Mouse (Mus musculus): ENCODE measurements around the gene Chn1. TPM values are rescaled to one million over a fixed set of nuclear protein-coding genes. Genes with fewer than 3 reads are reported as not detected.

The Chn1 gene
- polyA plus RNA-seq, 1 experiment from 2014 or later, result 110 TPM

DNA sequence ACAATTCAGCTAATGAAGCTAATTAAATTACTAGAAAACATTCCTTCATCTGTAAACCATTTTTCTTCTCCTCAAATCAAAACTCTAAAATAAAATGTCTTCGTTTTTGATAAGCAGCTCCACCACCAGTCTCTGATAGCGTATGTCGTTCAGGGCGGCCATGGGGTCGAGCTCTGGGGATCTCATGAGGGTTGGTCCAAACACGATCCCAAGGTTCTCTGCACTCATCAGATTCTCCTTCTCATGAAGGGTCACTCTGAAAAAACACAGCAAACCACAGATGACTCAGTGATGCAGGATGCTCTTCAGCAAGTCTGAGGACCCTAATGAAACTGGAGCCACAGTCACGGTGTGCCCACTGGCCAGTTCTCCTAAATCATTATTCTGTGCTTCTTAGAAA is 162.2 kb downstream of the Chn1 start:
- H3K4me1 ChIP-seq, result no peaks in the 10 kb centered on the region
- H3K9me3 ChIP-seq, result no peaks in the 10 kb centered on the region
- H3K27ac ChIP-seq, result no peak overlapping the region
- WGBS, result 93% methylated on average over 7 of the region's 7 CpGs
- H3K36me3 ChIP-seq, result peaks cover 43% of the 10 kb centered on the region
- H3K4me3 ChIP-seq, result no peak overlapping the region
- no peaks in the 10 kb centered on the region for H3K27me3 ChIP-seq (replicated peaks)
- H3K9ac ChIP-seq, result no peak overlapping the region
- ATAC-seq (ENCODE audit: low FRiP score, low read depth), result no peak
- no peak overlapping the region for H3K4me2 ChIP-seq (replicated peaks)

DNA sequence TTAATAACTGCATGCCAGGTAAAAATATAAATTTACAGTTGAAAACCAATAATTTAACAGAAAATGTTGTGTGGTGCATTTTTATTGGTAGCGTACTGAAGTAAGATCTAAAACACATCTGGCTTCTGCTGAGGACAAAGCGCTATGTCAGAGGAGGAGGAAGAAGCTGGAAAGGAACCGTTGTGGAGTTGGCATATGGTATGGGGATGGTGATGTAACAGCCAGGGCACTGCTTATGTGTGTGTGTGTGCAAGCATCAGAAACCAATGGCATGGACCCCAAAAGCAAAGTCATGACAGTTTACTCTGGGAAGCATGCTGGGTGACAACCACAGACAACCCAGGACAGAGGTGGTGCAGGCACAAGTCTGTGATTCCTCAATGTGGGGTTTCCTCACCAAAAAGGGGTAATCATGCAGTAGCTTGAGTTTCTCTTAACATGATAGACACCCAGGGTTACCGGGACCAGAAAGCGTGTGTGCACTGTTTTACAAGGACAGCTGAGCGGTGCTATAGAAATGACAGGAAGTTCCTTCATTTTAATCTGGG is 162.7 kb downstream of the Chn1 start:
- ATAC-seq (ENCODE audit: low FRiP score, low read depth), result no peak
- no peaks in the 10 kb centered on the region for H3K4me1 ChIP-seq
- no peak overlapping the region for H3K4me2 ChIP-seq (replicated peaks)
- no peak overlapping the region for H3K27ac ChIP-seq
- 95% methylated on average over 6 of the region's 6 CpGs for WGBS
- no peaks in the 10 kb centered on the region for H3K9me3 ChIP-seq
- no peaks in the 10 kb centered on the region for H3K27me3 ChIP-seq (replicated peaks)
- H3K36me3 ChIP-seq, result peaks cover 39% of the 10 kb centered on the region
- no peak overlapping the region for H3K9ac ChIP-seq
- no peak overlapping the region for H3K4me3 ChIP-seq

DNA sequence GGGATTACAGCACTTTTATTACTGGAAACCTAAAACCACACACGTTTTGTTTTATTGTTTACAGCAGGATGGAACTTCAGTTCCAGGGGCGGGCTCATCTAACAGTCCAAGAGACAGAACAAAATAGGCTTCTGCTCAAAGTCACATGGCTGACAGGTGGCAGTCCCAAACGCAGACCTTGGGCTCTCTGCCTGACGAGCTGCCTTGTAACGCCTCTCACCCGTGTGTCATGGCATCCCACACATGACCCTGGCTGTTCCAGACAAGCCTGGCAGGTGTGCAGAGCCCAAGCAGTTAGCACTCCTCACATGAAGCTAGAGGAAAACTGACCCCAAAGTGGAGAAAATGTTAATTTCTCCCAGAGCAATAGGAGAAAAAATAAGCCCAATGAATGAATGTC is 163.3 kb downstream of the Chn1 start:
- H3K9me3 ChIP-seq, result no peaks in the 10 kb centered on the region
- no peak overlapping the region for H3K4me2 ChIP-seq (replicated peaks)
- no peaks in the 10 kb centered on the region for H3K27me3 ChIP-seq (replicated peaks)
- ATAC-seq (ENCODE audit: low FRiP score, low read depth), result no peak
- 76% methylated on average over 6 of the region's 6 CpGs for WGBS
- no peak overlapping the region for H3K4me3 ChIP-seq
- no peak overlapping the region for H3K27ac ChIP-seq
- H3K4me1 ChIP-seq, result no peaks in the 10 kb centered on the region
- H3K9ac ChIP-seq, result no peak overlapping the region
- peaks cover 36% of the 10 kb centered on the region for H3K36me3 ChIP-seq

DNA sequence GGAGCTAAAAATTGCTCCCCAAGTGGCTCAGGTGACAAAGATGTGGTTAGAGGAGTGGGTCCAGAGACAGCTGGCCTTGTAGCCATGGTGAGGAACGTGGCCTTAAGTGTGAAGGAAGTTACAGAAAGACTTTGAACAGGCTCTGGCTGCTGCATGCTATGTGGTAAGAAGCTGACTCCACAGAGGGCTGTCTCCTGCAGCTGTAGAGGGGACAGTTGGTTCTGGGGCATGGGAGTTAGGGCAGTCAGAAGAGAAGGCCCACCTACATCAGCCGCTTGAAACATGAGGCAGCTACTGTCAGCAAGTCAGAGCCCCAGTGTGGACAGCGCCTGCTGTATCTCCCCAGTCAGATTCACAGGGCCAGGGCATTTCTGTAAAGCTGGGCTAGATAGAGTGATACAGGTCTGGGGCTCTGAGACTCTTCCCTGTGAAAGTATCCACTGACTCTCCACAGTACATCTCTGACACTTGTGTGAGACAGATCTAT is 165.4 kb downstream of the Chn1 start:
- no peak overlapping the region for H3K4me3 ChIP-seq
- no peak for ATAC-seq (ENCODE audit: low FRiP score, low read depth)
- 80% methylated on average over 3 of the region's 3 CpGs for WGBS
- H3K4me1 ChIP-seq, result peaks cover 5% of the 10 kb centered on the region
- H3K9me3 ChIP-seq, result no peaks in the 10 kb centered on the region
- no peak overlapping the region for H3K9ac ChIP-seq
- H3K27me3 ChIP-seq (replicated peaks), result no peaks in the 10 kb centered on the region
- H3K4me2 ChIP-seq (replicated peaks), result no peak overlapping the region
- no peak overlapping the region for H3K27ac ChIP-seq
- H3K36me3 ChIP-seq, result peaks cover 29% of the 10 kb centered on the region

DNA sequence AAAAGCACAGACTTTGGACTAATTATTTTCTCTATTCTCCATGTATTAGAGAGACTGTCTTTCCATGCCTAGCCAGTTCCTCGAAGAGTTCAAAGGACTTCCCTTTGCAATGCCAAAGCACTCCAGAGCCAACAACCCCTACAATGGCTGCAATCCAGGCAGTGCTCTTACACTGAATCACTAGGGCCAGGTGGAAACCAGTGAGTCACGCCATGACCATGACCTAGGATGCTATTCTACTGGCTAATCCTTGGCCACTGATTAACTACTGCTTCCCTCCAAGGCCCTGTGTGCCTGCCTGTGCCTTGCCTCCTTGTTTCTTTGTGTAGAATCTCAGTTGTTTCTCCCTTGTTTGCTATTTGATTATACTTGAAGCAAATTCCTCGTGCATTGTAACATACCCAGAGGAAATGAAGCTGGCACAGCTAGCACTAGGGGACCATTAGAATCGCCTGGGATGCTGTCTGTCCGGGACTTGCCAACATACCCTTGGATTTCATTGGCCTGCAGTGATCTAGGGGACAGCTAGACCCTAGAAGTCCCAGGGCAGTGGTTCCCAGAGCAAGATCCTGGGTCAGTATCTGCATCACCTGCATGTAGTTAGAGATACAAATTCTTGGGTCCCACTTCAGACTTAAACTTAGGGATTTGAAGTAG is 166.0 kb downstream of the Chn1 start:
- WGBS, result 85% methylated on average over 5 of the region's 5 CpGs
- Histone ChIP-seq H3K4me1 (peaks cover 5% of the 10 kb centered on the region), H3K27me3 (replicated peaks) (no peaks in the 10 kb centered on the region), H3K4me3 (no peak overlapping the region), H3K9ac (no peak overlapping the region), H3K27ac (no peak overlapping the region), H3K4me2 (replicated peaks) (no peak overlapping the region), H3K9me3 (no peaks in the 10 kb centered on the region), H3K36me3 (peaks cover 23% of the 10 kb centered on the region)
- no peak for ATAC-seq (ENCODE audit: low FRiP score, low read depth)

DNA sequence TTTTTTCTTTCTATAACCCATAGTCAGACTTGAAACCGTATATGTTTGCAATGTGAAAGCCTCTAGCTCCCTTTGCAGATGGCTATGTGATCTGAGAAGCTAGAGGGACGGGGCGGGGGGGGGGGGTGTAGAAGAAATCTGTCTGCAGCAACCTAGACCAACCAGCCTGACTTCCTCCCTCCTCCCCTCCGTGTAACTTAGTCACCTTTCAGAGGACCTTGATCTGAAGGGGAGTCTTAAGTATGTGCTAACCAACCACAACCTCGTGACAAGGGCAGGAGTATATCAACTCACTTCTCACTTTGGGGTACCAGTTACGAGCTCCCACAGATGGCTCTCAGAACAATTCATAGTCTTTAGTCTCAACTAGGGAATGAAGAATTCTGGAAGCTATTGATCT is 166.8 kb downstream of the Chn1 start:
- H3K4me3 ChIP-seq, result no peak overlapping the region
- no peak overlapping the region for H3K9ac ChIP-seq
- H3K27me3 ChIP-seq (replicated peaks), result no peaks in the 10 kb centered on the region
- no peak for ATAC-seq (ENCODE audit: low FRiP score, low read depth)
- H3K4me2 ChIP-seq (replicated peaks), result no peak overlapping the region
- peaks cover 5% of the 10 kb centered on the region for H3K4me1 ChIP-seq
- 76% methylated on average over 6 of the region's 6 CpGs for WGBS
- H3K36me3 ChIP-seq, result peaks cover 20% of the 10 kb centered on the region
- H3K27ac ChIP-seq, result no peak overlapping the region
- no peaks in the 10 kb centered on the region for H3K9me3 ChIP-seq

DNA sequence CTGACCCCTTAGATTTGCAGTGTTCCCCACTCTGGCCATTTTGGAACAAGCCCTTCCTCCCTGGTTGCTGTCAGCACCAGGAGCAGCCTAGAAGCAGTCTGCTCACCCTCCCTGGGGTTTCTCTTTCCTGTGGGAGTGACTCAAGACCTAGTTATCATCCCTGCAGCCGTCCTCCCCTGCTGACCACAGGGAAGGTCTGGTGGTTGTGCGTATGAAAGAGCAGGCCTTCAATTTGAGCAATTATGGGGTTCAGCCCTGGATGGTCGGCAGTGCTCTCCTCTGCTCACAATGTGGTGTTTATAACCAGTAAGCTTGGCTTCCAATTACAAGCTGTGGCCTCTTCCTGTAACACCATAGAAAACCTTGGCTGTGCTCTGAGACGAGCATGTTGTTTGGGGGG is 167.5 kb downstream of the Chn1 start:
- H3K4me2 ChIP-seq (replicated peaks), result no peak overlapping the region
- ATAC-seq (ENCODE audit: low FRiP score, low read depth), result no peak
- 18% methylated on average over 4 of the region's 4 CpGs for WGBS
- peaks cover 5% of the 10 kb centered on the region for H3K4me1 ChIP-seq
- H3K9me3 ChIP-seq, result no peaks in the 10 kb centered on the region
- H3K27me3 ChIP-seq (replicated peaks), result no peaks in the 10 kb centered on the region
- no peak overlapping the region for H3K4me3 ChIP-seq
- H3K36me3 ChIP-seq, result peaks cover 14% of the 10 kb centered on the region
- no peak overlapping the region for H3K9ac ChIP-seq
- no peak overlapping the region for H3K27ac ChIP-seq

DNA sequence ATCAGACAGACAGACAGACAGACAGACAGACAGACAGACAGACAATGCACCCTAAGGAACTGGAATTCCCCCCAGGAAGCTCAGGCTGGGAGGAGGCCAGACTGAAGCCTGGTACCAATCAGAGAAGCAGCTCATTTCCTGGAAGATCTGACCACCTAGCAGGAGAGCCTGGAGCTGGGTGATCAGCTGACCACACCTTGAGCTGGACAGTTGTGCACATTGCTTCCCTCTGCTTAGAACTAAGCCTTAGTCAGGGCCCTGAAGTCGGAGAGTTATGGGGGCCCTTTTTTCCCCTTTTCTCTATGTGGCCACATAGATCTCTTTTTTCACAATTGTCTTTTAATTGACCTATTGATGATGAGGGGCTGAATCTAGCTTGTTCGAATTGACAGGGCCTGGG is 168.0 kb downstream of the Chn1 start:
- Histone ChIP-seq H3K27ac (no peak overlapping the region), H3K4me3 (no peak overlapping the region), H3K36me3 (peaks cover 10% of the 10 kb centered on the region), H3K27me3 (replicated peaks) (no peaks in the 10 kb centered on the region), H3K9ac (no peak overlapping the region), H3K9me3 (no peaks in the 10 kb centered on the region), H3K4me1 (peaks cover 5% of the 10 kb centered on the region), H3K4me2 (replicated peaks) (no peak overlapping the region)
- 59% methylated on average over 2 of the region's 2 CpGs for WGBS
- ATAC-seq (ENCODE audit: low FRiP score, low read depth), result no peak

DNA sequence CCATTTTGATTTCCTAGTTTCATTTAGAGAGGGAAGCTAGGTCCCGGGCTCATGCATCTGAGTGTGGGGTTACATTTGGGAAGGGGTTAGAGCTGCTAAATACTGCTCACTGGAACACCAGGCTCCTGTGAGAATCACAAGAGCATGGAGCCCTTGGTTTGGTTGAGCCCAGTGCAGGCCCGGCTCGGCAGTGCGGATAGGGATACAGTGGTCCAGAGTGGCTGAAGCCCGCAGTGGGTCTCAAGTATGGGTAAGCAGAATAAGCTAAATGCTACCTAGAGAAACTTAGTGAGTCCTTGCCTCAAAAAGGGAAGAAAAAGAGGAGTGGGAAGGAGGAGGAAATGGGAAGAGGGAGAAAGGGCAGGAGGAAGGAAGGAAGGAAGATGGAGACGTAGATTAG is 168.5 kb downstream of the Chn1 start:
- Histone ChIP-seq H3K4me3 (no peak overlapping the region), H3K9ac (no peak overlapping the region), H3K4me1 (peaks cover 5% of the 10 kb centered on the region), H3K27me3 (replicated peaks) (no peaks in the 10 kb centered on the region), H3K4me2 (replicated peaks) (no peak overlapping the region), H3K36me3 (peaks cover 7% of the 10 kb centered on the region), H3K9me3 (no peaks in the 10 kb centered on the region), H3K27ac (no peak overlapping the region)
- 94% methylated on average over 6 of the region's 6 CpGs for WGBS
- ATAC-seq (ENCODE audit: low FRiP score, low read depth), result no peak

DNA sequence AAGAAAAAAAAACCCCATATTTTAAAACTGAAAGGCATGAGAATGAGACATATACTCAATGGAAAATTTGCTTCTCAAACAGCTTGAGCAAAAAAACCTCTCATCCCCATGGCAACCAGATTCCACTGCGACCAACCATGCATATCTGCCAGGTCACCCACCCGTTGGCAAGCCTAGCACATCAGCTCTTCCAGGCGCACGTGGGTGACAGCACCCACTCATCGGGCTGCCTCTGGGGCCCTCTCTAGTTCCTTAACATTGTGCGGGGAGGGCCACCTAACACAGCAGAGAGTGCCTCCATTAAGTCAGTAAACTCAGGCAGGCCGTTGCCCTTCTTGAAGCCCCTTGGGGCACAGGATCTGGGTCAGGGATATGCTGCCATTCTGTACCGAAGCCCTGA is 170.1 kb downstream of the Chn1 start:
- no peak for ATAC-seq (ENCODE audit: low FRiP score, low read depth)
- WGBS, result 69% methylated on average over 8 of the region's 8 CpGs

DNA sequence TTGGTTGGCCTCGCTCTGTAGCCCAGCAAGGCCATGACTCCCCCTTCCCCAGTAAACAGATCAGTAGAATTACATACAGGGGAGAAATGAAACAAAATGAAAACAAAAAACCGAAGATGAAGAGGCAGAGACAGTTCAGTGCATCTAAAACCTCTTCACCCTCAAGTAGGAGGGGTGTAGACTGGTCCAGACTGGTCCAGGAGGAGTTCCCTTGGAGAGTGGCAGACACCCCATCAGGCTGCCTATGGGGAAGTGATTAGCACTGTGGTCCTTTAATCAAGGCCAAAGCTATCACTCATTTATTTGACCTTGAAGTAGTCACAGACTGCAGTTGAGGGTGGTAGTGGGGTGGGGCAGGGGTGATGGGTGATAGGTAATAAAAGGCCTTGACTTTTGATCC is 170.6 kb downstream of the Chn1 start:
- Histone ChIP-seq H3K27me3 (replicated peaks) (no peaks in the 10 kb centered on the region), H3K36me3 (no peaks in the 10 kb centered on the region; the same call in 1 of the 2 replicates), H3K27ac (no peak overlapping the region), H3K4me3 (no peak overlapping the region), H3K9me3 (no peaks in the 10 kb centered on the region), H3K9ac (no peak overlapping the region), H3K4me1 (peaks cover 5% of the 10 kb centered on the region), H3K4me2 (replicated peaks) (no peak overlapping the region)
- 83% methylated on average over 2 of the region's 2 CpGs for WGBS
- no peak for ATAC-seq (ENCODE audit: low FRiP score, low read depth)

More for the DNA sequence above, 170.1 kb downstream of the Chn1 start:
- H3K4me1 ChIP-seq, result peaks cover 5% of the 10 kb centered on the region
- H3K36me3 ChIP-seq, result no peaks in the 10 kb centered on the region; the same call in 1 of the 2 replicates
- H3K9me3 ChIP-seq, result no peaks in the 10 kb centered on the region
- H3K27me3 ChIP-seq (replicated peaks), result no peaks in the 10 kb centered on the region
- H3K9ac ChIP-seq, result no peak overlapping the region
- no peak overlapping the region for H3K4me3 ChIP-seq
- H3K27ac ChIP-seq, result no peak overlapping the region
- H3K4me2 ChIP-seq (replicated peaks), result no peak overlapping the region

DNA sequence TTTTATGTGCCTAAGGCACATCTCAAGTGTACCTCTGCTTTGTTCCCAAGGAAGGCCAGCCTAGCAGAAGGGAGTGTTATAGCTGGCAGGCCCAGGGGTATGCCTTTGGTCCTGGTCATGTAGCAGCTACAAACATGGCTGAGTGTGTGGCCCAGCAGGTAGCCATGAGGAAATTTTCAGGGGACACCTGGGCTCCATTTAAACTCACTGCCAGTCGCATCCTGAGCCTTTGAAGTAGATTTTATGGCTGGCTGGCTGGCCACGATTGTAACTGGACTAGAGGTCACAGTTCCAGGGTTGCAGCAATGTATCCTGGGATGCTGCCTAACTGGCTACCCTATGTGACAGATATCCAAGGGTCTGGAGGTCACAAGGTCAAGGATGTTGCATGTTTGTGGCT is 174.5 kb downstream of the Chn1 start:
- Histone ChIP-seq H3K4me2 (replicated peaks) (no peak overlapping the region), H3K36me3 (no peaks in the 10 kb centered on the region), H3K4me3 (no peak overlapping the region), H3K4me1 (peaks cover 5% of the 10 kb centered on the region), H3K27ac (no peak overlapping the region), H3K9ac (no peak overlapping the region), H3K9me3 (no peaks in the 10 kb centered on the region), H3K27me3 (replicated peaks) (no peaks in the 10 kb centered on the region)
- 17% methylated on average over 2 of the region's 2 CpGs for WGBS
- no peak for ATAC-seq (ENCODE audit: low FRiP score, low read depth)

DNA sequence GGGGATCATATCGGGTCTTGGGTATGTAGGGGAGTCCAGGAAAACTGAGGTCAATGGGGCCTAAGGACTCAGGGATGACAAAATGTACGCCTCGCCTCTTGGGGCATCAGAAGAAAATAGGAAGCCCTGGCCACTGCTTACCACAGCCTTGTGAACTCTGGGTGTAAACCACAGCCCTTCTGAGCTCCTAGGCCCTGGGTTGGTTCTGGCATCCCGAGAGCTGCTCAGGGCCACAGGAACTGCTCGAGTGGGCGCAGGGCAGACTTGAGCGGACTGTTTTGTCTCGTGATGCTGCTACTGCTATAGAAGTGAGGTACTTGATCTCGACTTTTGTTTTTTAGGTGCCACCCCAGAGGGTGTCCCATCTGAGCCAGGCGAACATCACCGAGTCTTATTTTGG is 177.4 kb downstream of the Chn1 start:
- Histone ChIP-seq H3K9me3 (no peaks in the 10 kb centered on the region), H3K4me2 (replicated peaks) (no peak overlapping the region)
- WGBS, result 92% methylated on average over 11 of the region's 11 CpGs

More for the DNA sequence above, 177.4 kb downstream of the Chn1 start:
- Histone ChIP-seq H3K4me1 (0 out of 2 replicates have a peak, but pooled peaks cover 4% of the 10 kb centered on the region), H3K9ac (no peak overlapping the region), H3K27ac (no peak overlapping the region), H3K4me3 (no peak overlapping the region), H3K27me3 (replicated peaks) (no peaks in the 10 kb centered on the region), H3K36me3 (no peaks in the 10 kb centered on the region)
- no peak for ATAC-seq (ENCODE audit: low FRiP score, low read depth)

Measured in neural tube, embryonic 12.5 days (tissue).